Mouse (Mus musculus) gastrocnemius, postnatal 14 days (tissue): ENCODE results near the gene Clic5. TPM values are rescaled to one million over a fixed set of nuclear protein-coding genes. Genes with fewer than 3 reads are reported as not detected.

ENCODE experiments used
- total RNA-seq, 2 experiments: library from RNA; stranded (reverse); gene quantifications; 2 replicates each; pipeline ENCODE4 v1.2.3; 2021

Gene Clic5
- total RNA-seq, 2 experiments from 2014 or later, result 96.2 to 97.6 TPM

Other genes with a start within 250 kb of the Clic5 start
- gene Enpp5, start 109.8 kb upstream of the Clic5 start, total RNA-seq, result 1 to 10 TPM; 5.1 to 5.2 TPM
- 10 to 100 TPM; 17.6 to 17.9 TPM for gene Enpp4, start 82.8 kb upstream of the Clic5 start, total RNA-seq